Mouse (Mus musculus) cerebellum, adult 11-12 months (tissue): ENCODE measurements around the gene Wwox.

Experiments used
- DNase-seq: peaks from one replicate; pipeline ENCODE4 v3.0.0; 2022

Gene Wwox

DNA sequence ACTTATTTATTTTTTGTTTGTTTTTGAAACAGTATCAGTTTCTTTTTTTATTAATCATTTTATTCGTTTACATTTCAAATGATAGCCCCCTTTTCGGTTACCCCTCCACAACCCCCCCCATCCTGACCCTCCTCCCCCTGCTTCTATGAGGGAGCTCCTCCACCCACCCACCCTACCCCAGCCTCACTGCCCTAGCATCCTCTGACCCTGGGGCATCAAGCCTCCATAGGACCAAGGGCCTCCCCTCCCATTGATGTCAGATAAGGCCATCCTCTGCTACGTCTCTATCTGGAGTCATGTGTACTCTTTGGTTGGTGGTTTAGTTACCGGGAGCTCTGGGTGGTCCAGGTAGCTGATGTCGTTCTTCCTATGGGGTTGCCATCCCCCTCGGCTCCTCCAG, 109.4 kb downstream of the Wwox start:
- DNase-seq: no peak

DNA sequence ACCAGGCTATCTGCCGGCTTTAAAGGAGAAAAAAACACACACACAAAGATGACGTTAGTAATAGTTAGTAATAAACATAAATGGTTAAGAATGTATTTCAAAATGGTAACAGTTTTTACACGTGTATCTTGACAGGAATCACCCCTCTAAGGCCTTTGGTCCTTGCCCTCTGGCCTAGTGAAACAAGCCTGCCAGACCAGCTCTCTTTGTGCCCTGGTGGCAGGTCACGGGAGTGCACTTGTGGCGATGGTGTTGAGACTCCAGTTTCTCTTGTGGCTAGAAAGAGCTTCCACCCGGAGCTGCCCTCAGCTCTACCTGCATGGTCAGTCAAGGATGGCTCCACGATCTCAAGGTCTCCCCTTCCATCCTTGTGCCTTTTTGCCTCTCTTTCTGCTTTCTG, 110.6 kb downstream of the Wwox start:
- no peak for DNase-seq

GRCm38 (mm10) chr8:114552606-114553005, 113.2 kb downstream of the Wwox start:
- no peak for DNase-seq

- DNase-seq: no peak
Observed at GRCm38 (mm10) chr8:114554966-114555365, 115.5 kb downstream of the Wwox start.

- DNase-seq: no peak
Observed at GRCm38 (mm10) chr8:114555491-114556202, 116.2 kb downstream of the Wwox start.

- no peak for DNase-seq
Observed at GRCm38 (mm10) chr8:114561191-114561590, 121.7 kb downstream of the Wwox start.

GRCm38 (mm10) chr8:114562486-114562885, 123.0 kb downstream of the Wwox start:
- no peak for DNase-seq

DNA sequence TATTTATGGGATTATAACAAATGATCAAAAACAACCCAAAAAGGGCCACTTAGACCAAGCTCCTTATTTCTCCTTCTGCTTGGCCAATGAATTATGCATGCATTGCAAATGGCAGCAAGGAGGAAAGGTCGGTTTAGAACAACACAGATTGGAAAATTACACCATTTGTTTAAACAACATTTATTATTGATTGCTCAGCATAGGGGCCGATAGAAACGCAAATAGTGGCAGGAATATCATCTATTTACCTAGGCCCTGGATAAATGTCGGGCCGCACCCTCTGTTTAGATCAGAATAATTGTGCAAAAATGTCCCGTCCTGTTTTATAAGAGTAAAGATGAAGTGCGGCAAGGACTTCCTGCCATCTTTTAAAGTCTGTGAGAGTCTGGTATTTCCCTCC, 123.9 kb downstream of the Wwox start:
- DNase-seq: no peak

DNA sequence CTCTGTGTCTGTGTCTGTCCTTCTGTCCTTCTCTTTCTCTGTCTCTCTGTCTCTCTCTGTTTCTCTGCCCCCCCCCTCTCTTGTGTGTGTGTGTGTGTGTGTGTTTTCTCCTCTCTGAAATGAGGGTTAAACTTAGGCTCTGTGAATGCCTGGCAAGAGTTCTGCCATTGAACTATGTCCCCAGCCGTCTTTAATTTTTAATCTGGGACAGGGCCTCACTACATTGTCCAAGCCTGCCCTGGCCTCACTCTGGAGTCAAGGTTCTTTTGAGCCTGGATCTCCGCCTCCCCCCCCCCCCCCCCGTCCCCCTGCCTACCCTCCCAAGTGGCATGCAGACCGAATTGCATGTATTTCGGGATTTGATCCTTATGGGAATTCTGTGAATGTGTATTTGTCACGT, 124.6 kb downstream of the Wwox start:
- DNase-seq: no peak

GRCm38 (mm10) chr8:114568531-114569166, 129.2 kb downstream of the Wwox start:
- DNase-seq: no peak

GRCm38 (mm10) chr8:114573014-114573746, 133.7 kb downstream of the Wwox start:
- DNase-seq: no peak

DNA sequence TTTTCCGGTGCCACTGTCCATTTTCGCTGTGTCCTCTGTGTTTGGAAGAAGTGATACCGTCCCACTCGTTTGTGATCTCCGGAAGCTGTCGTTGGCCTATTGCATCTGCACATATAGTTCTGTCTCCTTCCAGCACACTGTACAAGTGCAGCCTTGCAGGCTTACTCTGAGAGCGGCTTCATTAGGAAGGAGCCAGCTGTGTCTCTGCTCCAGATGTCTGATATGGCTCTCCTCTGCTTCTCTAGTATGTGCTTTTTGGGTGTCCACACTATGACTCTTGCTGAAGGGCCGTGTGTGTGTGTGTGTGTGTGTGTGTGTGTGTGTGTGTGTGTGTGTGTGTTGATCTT, 134.3 kb downstream of the Wwox start:
- no peak for DNase-seq

- no peak for DNase-seq
Observed at GRCm38 (mm10) chr8:114579292-114579691, 139.8 kb downstream of the Wwox start.

DNA sequence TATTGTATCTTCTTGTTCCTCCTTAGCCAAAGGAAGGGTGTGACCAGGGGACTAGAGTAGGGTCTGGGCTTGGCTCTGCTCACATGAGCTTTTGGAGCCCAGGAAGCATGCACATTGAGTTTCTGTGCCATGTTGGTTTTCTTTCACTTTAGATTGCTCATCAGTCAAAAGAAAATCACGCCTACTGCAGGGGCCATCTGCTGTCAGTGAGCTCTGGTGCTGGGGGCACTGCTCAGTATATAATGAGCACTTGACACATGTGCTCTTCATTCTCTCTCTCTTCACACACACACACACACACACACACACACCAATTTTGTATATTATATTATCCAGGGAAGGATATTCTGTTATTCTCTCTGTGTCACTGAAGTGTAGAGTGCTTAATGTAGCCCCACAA, 141.2 kb downstream of the Wwox start:
- DNase-seq: no peak

DNA sequence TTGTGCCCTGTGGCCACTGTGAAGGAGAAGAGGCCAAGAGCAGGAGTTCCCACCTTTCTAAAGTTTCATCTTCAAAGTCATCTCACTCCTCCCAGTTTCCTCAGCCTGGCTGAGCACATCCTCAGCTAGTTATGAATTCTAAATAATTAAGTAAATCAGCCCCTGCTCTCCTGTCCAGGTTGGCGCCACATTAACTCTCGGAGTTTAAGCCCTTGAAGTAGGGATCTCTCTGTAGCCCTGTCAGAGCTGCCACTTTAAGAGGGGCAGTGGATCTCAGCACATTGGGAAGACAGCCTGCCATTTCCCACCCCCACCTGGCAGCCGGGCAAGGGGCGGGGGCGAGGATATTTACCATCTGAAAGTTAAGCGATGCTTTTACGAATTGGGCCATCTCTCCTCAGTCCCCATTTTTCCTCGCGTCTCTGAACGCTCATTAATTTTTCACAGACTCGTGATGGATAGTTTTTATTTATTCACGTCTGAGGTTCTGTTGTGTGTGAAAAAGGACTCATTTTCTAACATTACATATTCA, 150.9 kb downstream of the Wwox start:
- peak; percentile 59 for DNase-seq

DNA sequence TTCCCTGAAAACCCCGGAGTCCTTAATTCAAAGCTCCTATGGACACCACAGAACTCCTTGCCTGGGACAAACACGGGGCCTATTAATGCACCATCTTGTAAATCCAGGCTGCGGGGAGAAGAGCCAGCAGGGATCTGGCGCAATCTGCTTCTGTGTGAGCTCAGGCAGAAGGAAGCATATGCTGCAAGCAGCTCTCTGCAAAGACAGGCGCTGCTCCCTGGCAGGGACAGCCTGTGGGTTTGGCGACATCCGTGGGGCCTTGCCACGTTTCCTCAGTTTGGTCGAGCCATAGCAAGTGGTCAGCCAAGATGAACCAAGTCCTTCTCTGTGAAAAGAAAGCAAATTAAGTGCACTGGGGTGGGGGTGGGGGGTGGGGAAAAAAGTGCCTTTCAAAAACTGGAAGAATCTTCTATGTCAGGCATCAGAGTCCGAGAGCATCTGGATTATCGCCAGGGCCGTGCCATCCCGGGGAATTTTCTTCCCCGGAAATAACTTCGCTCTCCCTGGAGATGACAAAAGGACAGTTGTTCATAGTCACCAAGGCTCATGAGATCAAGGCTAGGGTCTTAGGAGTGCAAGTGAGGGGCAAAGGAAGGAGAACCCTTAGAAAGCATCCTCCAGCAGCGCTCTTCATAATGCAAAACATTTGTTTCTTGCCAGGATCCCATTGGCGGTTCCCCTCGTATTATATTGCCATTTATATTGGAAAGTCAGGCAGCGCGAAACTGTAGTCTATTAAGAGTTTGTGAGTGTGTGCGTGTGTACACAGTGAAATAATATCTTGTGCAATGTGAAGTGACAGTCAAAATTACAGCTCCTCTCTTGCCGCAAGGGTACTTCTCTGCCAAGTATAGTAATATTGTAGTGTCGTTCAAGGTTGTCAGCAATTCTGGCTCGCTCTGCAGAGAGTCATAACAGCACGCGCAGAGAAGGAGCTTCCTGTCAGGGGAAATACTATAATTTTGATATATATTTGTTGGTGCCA, 152.1 kb downstream of the Wwox start:
- peak; percentile 99 for DNase-seq

GRCm38 (mm10) chr8:114593424-114594157, 154.1 kb downstream of the Wwox start:
- peak; percentile 88 for DNase-seq

DNA sequence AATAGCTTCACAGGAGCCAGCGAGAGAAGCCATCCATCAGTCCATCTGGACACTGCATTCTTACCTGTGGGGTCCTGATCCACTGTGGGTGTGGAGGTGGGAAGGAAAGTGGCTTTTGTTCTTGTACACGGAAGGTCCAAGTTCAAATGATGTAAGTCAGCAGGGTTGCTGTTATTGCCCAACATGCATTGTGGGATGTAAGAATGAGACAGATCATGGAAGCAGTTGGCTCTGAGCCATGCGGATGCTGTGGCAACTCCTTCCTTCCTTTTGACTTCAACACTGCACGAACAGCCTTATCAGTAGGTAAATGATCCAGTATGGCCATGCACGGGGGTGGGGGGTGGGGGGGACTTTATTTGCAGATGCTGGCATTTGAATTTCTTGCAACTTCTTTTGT, 155.4 kb downstream of the Wwox start:
- peak; percentile 47 for DNase-seq

DNA sequence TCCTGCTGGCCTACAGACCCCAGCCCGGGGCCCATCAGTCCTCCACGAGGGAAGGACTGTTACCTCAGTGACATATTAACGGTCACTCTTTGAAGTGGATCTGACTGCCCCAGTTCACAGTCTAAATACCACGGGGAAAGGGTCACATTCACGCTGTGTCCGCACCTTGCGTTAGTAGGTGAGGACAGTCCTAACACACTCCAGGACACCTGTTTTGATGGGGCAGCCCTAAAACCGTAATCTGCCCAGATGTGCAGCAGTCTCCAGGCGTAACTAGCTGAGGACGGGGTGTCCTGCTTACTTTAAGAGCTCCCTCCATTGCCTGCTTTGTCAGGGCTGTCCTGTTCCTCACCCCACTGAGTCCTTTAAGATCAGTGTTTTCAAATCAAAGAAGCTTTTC, 160.1 kb downstream of the Wwox start:
- peak; percentile 60 for DNase-seq

GRCm38 (mm10) chr8:114600196-114600595, 160.7 kb downstream of the Wwox start:
- DNase-seq: peak; percentile 90

GRCm38 (mm10) chr8:114603046-114603445, 163.6 kb downstream of the Wwox start:
- DNase-seq: peak; percentile 42

GRCm38 (mm10) chr8:114603561-114603960, 164.1 kb downstream of the Wwox start:
- DNase-seq: peak; percentile 31
